Mouse (Mus musculus) ovary, adult 10 weeks (tissue): ENCODE measurements around the gene Gm44502. TPM values are rescaled to one million over a fixed set of nuclear protein-coding genes. Genes with fewer than 3 reads are reported as not detected.

Source experiments
- polyA plus RNA-seq: library from polyadenylated mRNA; stranded (reverse); fragments of 350-450 nt; fragmentation: Illumina TruSeq; extraction: RNeasy Lipid Tissue Mini Kit (QIAGEN cat#74804); gene quantifications from one replicate; pipeline ENCODE4 v1.2.3, GENCODE M21; 2014

The Gm44502 gene
- polyA plus RNA-seq = not detected

GRCm38 (mm10) chr15:89429352-89430221, at the start of gene Gm44502, which contains the start of the genes C730034F03Rik and Chkb:
Gene Gm44502 (minus strand): TSS chr15:89429696.
Gene C730034F03Rik (plus strand): TSS chr15:89429589.
Gene Chkb (minus strand): TSS chr15:89429908.

GRCm38 (mm10) chr15:89477091-89477491, 47.6 kb upstream of the Gm44502 start, which contains the start of gene Arsa:
Gene Arsa (minus strand): TSS chr15:89477425.

GRCm38 (mm10) chr15:89453865-89454478, 24.5 kb upstream of the Gm44502 start, which contains the start of gene Mapk8ip2:
Gene Mapk8ip2 (plus strand): TSS chr15:89453913.

GRCm38 (mm10) chr15:89425711-89426121, 3.8 kb downstream of the Gm44502 start, which contains the start of gene Cpt1b:
Gene Cpt1b (minus strand): TSS chr15:89425863.

GRCm38 (mm10) chr15:89410118-89410517, 19.4 kb downstream of the Gm44502 start, which contains the start of gene Syce3:
Gene Syce3 (minus strand): TSS chr15:89410503.

GRCm38 (mm10) chr15:89384617-89385016, 44.9 kb downstream of the Gm44502 start, which contains the start of gene Klhdc7b:
Gene Klhdc7b (plus strand): TSS chr15:89384917.

GRCm38 (mm10) chr15:89378831-89379401, 50.6 kb downstream of the Gm44502 start, which contains the start of gene Odf3b:
Gene Odf3b (minus strand): TSS chr15:89379282.

GRCm38 (mm10) chr15:89376957-89377356, 52.5 kb downstream of the Gm44502 start, which contains the start of gene Tymp:
Gene Tymp (minus strand): TSS chr15:89377039.

GRCm38 (mm10) chr15:89373762-89374248, 55.7 kb downstream of the Gm44502 start, which contains the start of gene Sco2:
Gene Sco2 (minus strand): TSS chr15:89373846.

Other genes starting within 250 kb of the Gm44502 start
- 6.7 TPM for gene Plxnb2, start 248.9 kb downstream of the Gm44502 start, polyA plus RNA-seq
- gene Dennd6b, start 233.2 kb downstream of the Gm44502 start, polyA plus RNA-seq = 0.17 TPM
- 5.9 TPM for gene Ppp6r2, start 218.1 kb downstream of the Gm44502 start, polyA plus RNA-seq
- gene Sbf1, start 114.4 kb downstream of the Gm44502 start, polyA plus RNA-seq = 1.5 TPM
- gene Adm2, start 107.0 kb downstream of the Gm44502 start, polyA plus RNA-seq = not detected
- gene Miox, start 95.3 kb downstream of the Gm44502 start, polyA plus RNA-seq = not detected
- gene Lmf2, start 74.0 kb downstream of the Gm44502 start, polyA plus RNA-seq = 0.86 TPM
- gene Ncaph2, start 74.0 kb downstream of the Gm44502 start, polyA plus RNA-seq = 12.9 TPM
- gene Sco2, start 55.9 kb downstream of the Gm44502 start, polyA plus RNA-seq = not detected
- not detected for gene Tymp, start 52.7 kb downstream of the Gm44502 start, polyA plus RNA-seq
- not detected for gene Odf3b, start 50.4 kb downstream of the Gm44502 start, polyA plus RNA-seq
- not detected for gene Klhdc7b, start 44.8 kb downstream of the Gm44502 start, polyA plus RNA-seq
- not detected for gene Syce3, start 19.2 kb downstream of the Gm44502 start, polyA plus RNA-seq
- gene Cpt1b, start 3.8 kb downstream of the Gm44502 start, polyA plus RNA-seq = not detected
- 0.48 TPM for gene C730034F03Rik, start 107 bp downstream of the Gm44502 start, polyA plus RNA-seq
- 19.3 TPM for gene Chkb, start 212 bp upstream of the Gm44502 start, polyA plus RNA-seq
- gene Mapk8ip2, start 24.2 kb upstream of the Gm44502 start, polyA plus RNA-seq = 0.20 TPM
- 1.9 TPM for gene Arsa, start 47.7 kb upstream of the Gm44502 start, polyA plus RNA-seq
- 1.00 TPM for gene Shank3, start 69.9 kb upstream of the Gm44502 start, polyA plus RNA-seq
- not detected for gene Acr, start 138.6 kb upstream of the Gm44502 start, polyA plus RNA-seq
- gene Rabl2, start 162.2 kb upstream of the Gm44502 start, polyA plus RNA-seq = 11.1 TPM